Mouse (Mus musculus): Measurements from ENCODE around the gene Fam45a.

Fam45a gene

DNA sequence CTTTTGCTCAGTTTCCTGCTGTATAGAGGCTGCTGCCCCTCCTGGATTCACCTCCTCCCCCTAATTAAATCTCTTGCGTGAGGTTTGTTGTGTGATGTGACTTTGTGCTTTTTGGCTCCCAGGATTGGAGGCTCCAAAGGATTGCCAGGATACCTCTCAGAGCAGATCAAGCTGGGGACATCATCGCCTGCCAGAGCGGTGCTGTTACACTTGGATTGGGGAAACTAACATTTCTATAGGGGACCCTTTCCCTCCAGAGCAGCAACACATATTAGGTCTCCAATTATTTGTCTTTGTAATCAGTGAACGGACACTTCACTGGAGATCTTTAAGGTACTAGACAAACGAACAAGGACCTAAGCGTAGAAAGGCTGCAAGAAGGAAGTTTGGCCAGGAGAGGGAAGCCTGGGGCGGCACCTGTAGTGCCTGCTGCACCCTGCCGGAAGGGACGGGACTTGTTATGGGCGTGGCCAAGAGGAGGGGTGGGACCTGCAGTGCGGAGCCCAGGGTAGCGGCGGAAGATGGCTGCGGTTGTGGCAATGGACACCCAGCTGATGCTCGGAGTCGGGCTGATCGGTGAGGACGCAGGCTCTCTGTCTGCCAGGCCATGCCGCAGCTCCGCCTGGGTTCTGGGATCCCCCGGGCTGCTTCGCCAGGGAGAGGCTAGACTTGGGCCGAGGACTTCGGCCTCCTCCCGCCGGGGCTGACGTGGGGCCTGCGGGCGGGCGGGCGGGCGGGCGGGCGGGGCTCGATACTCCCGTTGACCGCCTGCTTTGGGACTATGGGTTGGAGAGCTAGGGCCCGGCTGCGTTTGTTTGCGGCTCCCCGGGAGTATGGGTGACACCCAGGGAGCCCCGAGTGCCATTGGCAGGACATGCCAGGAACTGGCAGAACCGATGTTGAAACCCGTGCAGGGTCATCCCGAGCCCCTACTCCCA is at the start of gene Fam45a:
Gene Fam45a, plus strand, starts transcription at position 488 of the 938 bp plus-strand sequence.
- in situ Hi-C loops (cut with MboI; ENCODE audit: low pct_unique_long_range_greater_than_20kb in 1 of 2, low sequenced_read_pairs in 2 of 2, unreplicated experiment in 1 of 2): no loop called here

DNA sequence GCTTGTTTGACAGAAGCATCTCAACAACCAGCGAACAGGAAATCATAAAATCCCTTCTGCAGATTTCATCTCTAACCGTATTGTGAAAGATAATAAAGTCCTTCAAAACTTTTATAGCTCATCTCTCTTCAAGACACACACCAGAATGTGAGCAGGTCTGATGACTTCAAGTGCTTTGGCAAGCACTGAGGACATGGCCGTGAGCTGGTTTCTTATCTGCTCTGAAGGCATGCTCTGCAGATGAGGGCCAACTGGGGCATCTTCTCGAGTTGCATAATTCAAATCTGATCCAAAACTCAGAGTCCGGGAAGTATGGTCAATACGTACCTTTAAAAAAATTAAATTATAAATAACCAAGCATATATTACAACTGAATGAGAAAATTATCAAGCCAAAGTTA is 38.0 kb upstream of the Fam45a start:
- in situ Hi-C loops (cut with MboI; ENCODE audit: low pct_unique_long_range_greater_than_20kb in 1 of 2, low sequenced_read_pairs in 2 of 2, unreplicated experiment in 1 of 2): no loop called here

DNA sequence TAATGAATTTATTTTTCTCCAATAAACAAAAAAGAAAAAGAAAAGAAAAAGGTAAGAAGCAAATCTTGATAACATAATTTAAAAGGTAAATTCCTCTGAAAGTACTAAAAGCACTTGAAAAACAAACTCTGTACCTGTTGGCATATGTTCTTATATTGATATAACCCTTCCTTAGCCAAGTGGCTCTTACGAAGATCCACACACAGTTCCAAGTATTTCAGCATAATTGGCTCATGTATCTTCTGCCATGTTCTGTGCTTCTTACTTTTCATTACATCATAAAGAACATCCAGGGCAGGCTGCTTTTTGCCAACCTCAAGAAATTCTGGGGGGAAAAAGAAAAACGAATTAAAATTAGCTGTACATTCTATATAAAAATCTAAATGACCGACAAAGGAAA is 29.4 kb upstream of the Fam45a start:
- in situ Hi-C loops (cut with MboI; ENCODE audit: low pct_unique_long_range_greater_than_20kb in 1 of 2, low sequenced_read_pairs in 2 of 2, unreplicated experiment in 1 of 2): no loop called here

DNA sequence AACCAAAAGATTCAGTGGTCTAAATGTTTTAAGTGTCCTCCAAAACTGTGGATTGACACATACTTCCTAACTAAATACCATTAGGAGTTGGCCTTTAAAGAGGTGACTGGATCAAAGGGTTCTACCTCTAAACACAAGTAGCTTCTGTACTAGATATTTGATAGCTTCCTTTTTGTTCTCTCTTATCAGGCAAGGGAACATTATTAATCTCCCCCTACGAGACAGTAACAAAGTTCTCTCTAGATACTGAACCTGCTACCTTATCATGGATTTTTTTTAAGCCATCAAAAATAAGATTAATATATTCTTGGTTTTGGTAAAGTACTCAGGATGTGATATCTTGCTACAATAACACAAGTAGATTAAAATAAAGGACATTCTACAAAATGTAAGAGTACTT is 26.7 kb upstream of the Fam45a start:
- in situ Hi-C loops (cut with MboI; ENCODE audit: low pct_unique_long_range_greater_than_20kb in 1 of 2, low sequenced_read_pairs in 2 of 2, unreplicated experiment in 1 of 2): no loop called here

DNA sequence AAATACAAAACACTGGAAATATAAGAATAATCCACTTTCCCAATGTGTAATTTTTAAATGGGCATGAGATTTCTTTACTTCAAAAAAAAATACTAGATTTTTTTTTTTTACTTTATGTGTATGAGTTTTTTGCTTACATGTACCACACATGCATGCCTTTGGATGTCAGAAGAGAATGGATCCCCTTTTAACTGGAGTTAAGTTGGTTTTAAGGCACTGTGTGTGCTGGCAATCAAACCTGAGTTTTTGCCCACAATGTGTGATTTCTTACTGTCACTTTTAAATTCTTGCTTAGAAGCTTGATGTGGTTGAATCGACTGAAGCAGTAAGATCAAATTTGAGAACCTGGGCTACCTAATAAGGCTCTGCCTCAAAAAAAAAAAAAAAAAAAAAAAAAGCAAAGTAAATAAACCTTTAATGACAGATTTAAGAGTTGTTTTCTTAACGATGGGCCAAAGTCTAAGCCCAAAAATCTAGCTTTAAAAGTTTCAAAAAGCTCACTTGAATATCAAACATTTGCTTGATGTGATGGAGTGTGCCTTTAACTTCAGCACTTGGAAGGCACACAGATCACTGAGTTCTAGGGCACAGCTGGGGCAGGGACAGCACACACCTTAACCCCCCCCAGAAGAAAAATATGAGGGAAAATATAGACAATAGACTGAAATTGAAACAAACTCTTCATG is 23.8 kb upstream of the Fam45a start:
- in situ Hi-C loops (cut with MboI; ENCODE audit: low pct_unique_long_range_greater_than_20kb in 1 of 2, low sequenced_read_pairs in 2 of 2, unreplicated experiment in 1 of 2): no loop called here

DNA sequence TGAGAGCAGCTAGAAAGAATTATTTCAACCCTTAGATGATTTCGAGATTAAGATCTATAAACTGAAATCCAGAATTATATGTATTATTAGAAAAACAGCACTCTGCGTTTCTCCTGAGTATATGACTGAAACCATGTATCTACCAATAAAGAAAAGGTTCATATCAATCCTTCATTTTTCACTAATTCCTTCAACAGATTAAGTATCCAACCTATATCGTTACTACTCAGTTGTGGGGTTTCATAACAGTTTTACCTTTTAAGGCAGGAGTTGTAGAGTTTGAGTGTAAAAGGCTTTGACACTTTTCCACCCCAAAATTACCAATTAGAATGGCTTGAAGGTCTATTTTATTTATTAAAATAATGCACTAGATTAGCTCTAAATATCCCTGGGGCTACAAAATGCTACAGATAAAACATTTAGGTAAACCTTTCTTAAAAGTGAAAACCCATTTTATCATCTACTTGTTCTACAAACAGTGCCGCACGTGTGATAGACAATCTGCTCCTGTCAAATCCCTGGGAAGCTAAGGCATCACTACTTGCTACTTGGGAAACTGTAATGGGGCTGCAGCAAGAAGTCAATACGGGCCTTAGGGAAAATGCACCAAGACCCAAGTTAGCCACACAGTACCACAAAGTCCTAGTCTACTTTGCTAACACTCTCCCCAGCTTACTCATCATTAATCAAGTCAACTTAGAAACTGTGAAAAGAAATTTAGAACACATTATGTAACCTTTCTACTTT is 23.0 kb upstream of the Fam45a start:
- in situ Hi-C loops (cut with MboI; ENCODE audit: low pct_unique_long_range_greater_than_20kb in 1 of 2, low sequenced_read_pairs in 2 of 2, unreplicated experiment in 1 of 2): no loop called here

DNA sequence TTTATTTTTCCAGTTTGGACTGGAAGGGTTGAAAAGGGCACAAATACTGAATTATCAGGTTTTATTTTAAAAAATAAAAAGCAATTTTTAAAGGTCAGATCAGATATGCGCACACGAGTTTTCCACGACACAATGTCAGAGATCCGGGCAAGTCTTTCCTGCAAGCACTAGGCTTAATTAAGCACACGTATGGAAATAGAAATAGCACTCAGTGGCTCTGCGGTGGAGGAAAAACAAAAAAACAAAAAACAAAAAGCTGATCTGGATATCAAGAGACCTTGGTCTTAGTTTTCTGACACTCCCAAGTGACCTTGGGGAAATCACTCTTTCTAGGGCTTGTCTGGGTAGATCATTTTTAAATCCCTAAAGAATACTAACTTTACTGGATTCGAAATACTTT is 21.9 kb upstream of the Fam45a start:
- in situ Hi-C loops (cut with MboI; ENCODE audit: low pct_unique_long_range_greater_than_20kb in 1 of 2, low sequenced_read_pairs in 2 of 2, unreplicated experiment in 1 of 2): no loop called here

DNA sequence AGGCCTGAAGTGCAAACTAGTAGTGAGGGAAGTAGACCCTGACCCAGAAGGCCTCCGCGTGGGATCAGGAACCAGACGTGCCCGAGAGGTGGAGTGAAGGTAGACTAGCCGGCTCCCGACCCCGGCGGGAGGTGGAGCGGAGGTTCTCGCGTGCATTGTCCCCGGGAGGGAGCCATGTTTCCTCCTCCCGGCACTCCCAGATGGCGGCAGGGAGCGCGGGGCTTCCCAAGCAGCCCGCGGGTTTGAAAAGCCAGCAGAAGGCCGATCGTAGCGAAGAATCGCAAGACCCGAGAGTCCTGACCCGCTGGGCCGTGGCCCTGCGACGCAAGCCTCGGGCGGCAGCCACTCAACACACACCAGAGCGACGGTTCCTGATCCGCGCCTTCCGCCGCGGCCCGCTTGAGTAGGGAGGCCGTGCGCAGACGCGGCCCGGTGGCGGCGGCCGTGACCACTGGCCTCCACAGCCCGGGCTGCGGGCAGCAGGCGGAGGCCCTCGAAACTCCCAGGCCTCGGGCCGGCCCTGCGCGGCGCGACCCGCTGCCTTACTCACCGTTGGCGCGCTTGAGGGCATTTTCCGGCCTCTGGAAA is 21.4 kb upstream of the Fam45a start:
- in situ Hi-C loops (cut with MboI; ENCODE audit: low pct_unique_long_range_greater_than_20kb in 1 of 2, low sequenced_read_pairs in 2 of 2, unreplicated experiment in 1 of 2): no loop called here

DNA sequence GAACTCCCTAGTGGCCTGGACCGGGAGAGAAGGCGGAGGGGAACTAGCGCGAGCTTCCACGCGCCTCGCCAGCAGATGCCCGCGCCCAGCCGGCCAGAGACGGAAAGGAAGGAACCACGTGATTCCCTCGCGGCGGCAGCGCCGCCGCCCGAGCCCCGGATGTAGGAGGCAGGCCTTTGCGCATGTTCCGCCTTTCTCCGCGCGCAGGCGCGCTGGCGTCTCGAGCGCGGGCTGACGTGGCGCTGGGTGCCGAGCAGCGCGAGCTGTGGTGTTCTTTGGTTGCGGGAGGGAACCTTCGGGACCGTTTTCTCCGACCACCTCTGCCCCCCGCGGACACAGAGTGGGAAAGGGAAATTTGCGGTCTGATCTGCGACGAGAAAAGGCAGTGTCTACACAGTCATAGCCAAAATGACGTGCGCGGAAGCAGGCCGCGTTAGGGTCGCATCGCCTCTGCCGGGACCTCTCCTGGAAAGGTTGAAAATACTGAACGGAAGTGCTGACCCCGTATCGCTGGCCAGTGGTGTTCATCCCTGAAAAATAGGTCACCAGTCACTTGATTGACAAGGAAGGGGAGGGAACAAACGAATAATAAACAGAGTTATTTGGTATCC is 20.7 kb upstream of the Fam45a start, which contains the start of gene Eif3a:
Gene Eif3a, minus strand, starts transcription at position 108 of the 611 bp plus-strand sequence.
- in situ Hi-C loops (cut with MboI; ENCODE audit: low pct_unique_long_range_greater_than_20kb in 1 of 2, low sequenced_read_pairs in 2 of 2, unreplicated experiment in 1 of 2): no loop called here

DNA sequence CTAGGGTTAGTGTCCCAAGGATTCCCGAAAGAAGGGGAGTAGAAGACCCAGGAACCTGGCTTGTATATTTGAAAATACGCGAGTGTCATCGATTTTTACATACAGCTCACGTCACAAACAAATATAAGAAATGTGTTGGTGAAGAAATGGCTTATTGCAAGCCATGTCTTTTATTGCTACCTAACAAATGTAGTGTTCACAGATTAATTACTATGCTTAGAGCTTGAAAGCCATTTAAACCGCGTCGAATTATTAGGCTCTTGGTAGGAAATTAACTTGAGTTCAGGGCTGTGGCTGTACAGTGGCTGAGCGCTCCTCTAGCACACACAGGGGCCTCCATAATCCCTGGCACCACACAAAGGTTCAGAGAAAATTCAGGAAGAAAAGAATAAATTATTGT is 20.2 kb upstream of the Fam45a start:
- in situ Hi-C loops (cut with MboI; ENCODE audit: low pct_unique_long_range_greater_than_20kb in 1 of 2, low sequenced_read_pairs in 2 of 2, unreplicated experiment in 1 of 2): no loop called here

DNA sequence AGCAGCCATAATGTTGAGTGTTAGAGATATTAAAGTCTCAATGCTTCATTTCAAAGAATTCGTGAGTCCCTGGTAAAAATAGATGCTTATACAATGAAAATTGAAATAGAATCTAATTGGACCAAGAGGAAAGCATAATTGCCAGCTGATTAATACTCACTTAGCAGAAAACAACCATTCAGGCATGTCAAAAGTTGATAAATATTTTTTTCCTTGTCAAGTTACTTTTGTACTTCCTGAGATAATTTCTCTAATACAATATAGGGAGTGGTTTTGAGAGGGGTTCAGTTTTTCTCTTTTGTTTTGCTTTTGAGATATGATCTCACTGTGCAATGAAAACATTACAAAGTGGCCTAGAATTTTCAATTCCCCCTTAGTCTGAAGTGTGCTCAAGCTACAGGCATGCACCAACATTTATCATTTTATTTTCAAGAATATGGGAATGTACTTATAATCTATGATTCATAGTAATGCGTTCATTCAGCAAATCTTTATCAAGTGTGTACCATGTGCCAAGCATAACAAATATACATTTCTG is 18.1 kb upstream of the Fam45a start:
- in situ Hi-C loops (cut with MboI; ENCODE audit: low pct_unique_long_range_greater_than_20kb in 1 of 2, low sequenced_read_pairs in 2 of 2, unreplicated experiment in 1 of 2): no loop called here

DNA sequence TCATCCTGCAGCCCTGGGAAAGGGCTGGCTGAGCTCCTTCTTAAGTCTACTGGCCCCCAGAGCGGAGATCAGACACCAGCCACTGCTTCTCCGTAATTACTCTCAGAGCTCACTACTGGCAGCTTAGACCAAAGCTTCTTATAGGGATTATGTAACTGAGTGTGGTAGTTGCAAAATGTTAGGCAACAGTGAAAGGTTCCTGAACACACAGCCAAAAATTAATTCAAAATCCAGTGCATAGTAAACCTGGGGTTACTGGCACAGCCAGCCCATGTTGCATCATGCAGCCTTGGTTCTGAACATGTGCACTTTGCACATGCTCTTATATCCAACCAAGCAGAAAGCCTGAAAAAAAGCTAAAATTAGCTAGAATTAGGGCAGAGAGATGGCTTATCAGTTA is 16.1 kb upstream of the Fam45a start:
- in situ Hi-C loops (cut with MboI; ENCODE audit: low pct_unique_long_range_greater_than_20kb in 1 of 2, low sequenced_read_pairs in 2 of 2, unreplicated experiment in 1 of 2): no loop called here

DNA sequence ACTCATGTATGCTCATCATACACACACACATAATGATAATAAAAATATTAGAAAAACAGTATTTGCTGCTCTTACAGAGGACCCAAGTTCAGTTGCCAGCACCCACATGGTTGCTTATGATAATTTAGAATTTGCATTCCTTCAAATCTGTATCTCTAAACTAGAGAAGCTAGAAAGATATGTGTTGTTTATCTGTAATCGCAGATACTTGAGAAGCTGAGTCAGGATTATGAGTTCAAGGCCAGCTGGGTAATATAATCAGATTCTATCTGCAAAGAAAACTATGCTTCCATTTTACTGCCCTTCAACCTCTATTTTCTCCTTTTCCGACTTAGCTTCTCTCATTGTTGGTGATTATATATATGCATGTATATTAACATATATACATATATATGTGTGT is 14.0 kb upstream of the Fam45a start:
- in situ Hi-C loops (cut with MboI; ENCODE audit: low pct_unique_long_range_greater_than_20kb in 1 of 2, low sequenced_read_pairs in 2 of 2, unreplicated experiment in 1 of 2): no loop called here

DNA sequence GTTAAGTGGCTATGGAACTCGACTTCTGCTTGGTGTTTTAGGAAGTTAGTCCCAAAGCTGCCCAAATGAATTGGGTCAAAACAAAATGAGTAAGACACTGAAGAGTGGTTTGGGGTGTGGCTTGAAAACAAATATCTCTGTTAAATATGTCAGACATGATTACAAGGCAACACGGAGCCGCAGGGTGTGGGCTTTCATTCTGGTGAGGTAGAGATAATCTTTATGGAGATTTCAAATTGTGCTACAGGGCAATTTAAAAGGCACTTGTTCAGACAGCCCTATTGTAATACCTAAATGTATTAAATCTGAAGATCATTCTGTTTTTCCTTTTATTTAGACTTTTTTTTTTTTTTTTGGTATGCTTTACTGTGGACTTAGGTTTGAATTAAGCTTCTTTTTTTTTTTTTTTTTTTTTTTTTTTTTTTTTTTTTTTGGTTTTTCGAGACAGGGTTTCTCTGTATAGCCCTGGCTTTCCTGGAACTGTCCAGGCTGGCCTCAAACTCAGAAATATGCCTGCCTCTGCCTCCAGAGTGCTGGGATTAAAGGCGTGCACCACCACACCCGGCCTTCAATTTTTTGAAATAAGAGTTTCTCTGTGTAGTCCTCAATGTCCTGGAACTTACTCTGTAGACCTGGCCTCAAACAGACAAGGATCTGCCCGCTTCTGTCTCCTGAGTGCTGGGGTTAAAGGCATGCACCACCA is 11.4 kb upstream of the Fam45a start:
- in situ Hi-C loops (cut with MboI; ENCODE audit: low pct_unique_long_range_greater_than_20kb in 1 of 2, low sequenced_read_pairs in 2 of 2, unreplicated experiment in 1 of 2): no loop called here

DNA sequence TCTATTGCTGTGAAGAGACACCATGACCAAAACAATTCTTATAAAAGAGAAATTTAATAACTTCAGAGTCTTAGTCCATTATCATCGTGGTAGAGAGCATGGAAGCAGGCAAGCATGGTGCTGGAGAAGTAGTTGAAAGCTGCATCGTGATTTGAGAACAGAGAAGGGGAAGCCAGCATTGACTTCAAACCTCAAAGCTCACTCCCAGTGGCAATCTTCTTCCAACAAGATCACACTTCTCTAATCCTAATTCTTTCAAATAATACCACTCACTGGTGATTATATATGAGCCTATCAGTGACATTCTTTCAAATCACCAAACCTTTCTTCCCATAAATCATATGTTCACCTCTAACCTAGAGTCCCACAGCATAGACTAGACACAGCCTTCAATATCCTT is 6.5 kb upstream of the Fam45a start:
- in situ Hi-C loops (cut with MboI; ENCODE audit: low pct_unique_long_range_greater_than_20kb in 1 of 2, low sequenced_read_pairs in 2 of 2, unreplicated experiment in 1 of 2): no loop called here

DNA sequence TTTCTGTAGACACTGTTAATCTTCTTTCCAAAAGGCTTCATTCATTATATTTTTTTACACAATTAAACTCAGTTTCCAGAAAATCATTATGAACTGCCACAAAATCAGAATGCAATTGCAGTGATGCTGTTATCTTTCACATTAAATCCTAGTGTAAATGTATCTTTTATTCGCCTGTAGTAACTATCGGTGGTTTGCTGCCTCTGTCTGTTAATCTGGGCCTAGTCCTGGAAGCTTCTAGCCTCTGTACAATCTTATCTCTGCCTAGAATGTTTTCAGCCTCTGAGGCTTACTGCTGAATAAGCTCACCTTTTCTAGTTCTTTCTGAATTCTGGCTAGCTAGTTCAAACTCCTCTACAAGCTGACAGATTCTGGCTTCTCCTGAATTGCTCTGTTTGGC is 1.5 kb upstream of the Fam45a start:
- in situ Hi-C loops (cut with MboI; ENCODE audit: low pct_unique_long_range_greater_than_20kb in 1 of 2, low sequenced_read_pairs in 2 of 2, unreplicated experiment in 1 of 2): no loop called here

DNA sequence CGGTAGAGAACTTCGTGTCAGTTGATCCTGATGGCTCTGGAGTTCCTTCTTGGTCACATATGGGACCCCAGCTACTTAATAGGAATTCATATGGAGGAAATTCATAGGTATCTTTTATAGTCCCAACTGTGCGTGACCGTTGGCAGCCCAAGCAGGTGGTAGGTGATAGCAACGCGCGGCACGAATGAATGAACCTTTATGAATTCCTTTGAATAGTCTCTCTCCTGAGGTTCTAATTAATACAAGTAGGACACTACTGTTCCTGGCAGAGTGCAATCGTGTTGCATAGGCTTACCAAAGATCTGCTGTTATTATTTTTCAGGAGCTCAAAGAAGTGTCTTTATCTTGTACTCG is 628 bp downstream of the Fam45a start:
- in situ Hi-C loops (cut with MboI; ENCODE audit: low pct_unique_long_range_greater_than_20kb in 1 of 2, low sequenced_read_pairs in 2 of 2, unreplicated experiment in 1 of 2): no loop called here

DNA sequence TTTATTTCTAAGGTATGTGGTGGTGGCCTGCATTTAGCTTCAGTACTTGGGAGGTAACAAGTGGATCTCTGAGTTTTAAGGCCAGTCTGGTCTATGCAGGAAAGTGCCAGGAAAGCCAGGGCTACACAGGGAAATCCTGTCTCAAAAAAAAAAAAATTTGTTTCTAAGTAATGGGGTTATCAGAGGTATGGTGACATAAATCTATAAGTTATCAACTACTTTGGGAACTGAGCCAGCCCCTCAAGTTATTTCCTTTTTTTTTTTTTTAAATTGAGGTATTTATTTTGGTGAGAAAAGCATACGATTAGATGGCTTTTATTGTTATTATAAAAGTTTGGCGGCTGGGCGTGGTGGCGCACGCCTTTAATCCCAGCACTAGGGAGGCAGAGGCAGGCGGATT is 1.7 kb downstream of the Fam45a start:
- in situ Hi-C loops (cut with MboI; ENCODE audit: low pct_unique_long_range_greater_than_20kb in 1 of 2, low sequenced_read_pairs in 2 of 2, unreplicated experiment in 1 of 2): no loop called here

All from mouse embryonic stem cell (cell line).